Mouse (Mus musculus) lung, adult 18-20 months (tissue): ENCODE measurements around the gene Baz1b.

Source experiments
- DNase-seq, 2 experiments: peaks; one replicate each; pipeline ENCODE4 v3.0.0; 2022; ENCODE audit warnings: mixed read lengths in 2 of 2

The Baz1b gene

DNA sequence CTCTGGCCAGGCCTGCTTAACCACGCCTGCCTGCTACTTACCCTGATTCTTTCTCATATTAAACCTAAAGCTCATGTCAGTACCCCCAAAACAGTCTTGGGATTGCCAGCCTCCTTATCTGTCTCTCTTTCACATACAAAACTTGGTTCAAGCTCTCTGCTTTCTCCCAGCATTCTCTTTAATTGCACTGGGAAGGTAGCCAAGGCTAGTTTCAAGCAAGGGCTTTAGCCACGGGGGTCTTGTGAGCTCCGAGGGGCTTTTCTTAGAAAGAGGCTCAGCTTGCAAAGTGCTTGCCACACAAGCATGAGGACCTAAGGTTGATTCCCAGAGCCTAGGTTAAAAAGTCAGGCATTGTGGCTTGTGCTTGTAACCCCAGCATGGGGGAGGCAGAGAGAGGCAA lies 98.1 kb downstream of the Baz1b start:
- no peak for DNase-seq

DNA sequence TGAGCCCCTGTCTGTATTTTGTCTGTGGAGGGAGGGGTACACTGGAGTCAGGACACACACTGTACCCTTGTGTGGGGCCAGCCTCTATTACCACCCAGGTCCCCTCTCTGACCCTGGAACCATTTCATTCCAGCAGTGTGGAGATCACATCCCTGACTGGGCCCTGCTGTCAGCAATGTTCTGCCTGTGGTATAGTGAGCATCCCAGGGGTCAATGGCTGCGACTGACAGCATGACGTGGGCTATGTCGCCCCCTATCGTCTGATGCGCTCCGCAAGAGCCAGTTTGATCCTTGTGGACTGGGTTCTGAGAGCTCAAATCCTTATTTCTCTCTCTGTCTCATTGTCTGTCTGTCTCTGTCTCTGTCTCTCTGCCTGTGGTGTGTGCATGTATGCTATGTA lies 99.1 kb downstream of the Baz1b start:
- peak; percentile 50 to 59 for DNase-seq

DNA sequence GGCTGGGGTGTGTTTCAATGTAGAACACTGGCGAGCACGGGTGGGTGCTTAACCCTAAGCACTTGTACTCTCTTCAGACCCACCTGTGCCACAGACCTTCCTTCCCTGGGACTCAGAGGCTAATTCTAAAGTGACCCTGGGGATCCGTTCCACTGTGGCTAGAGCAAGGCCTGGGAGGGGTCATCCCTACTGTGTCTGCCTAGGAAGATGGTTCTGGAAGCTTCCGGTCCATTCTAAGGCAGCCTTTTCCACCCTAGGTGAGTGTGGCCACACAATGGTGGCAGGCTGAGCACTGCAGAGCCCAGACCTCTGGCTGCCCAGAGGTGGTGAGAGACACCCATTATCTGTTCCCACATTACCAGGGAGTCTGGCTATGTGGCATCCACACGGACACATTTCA lies 99.9 kb downstream of the Baz1b start:
- DNase-seq: no peak

DNA sequence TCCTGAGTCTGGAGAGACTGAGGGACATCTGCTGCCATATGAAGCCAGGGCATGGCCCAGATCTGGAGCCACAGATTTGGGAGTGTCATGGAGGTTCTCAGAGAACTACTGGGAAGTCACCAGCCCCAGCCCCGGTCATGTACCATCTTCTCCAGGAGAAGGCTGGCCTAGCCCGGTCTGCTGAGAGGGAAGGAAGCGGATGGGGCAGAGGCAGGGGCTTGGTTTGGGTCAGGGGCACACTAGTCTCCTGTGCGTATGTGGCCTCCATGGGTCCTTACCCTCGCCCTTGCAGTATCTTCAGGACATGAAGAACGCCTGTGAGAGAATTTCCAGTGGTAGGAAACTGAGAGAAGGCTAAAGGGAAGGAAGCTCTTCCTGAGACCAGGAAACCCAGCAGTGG lies 103.6 kb downstream of the Baz1b start:
- no peak for DNase-seq

DNA sequence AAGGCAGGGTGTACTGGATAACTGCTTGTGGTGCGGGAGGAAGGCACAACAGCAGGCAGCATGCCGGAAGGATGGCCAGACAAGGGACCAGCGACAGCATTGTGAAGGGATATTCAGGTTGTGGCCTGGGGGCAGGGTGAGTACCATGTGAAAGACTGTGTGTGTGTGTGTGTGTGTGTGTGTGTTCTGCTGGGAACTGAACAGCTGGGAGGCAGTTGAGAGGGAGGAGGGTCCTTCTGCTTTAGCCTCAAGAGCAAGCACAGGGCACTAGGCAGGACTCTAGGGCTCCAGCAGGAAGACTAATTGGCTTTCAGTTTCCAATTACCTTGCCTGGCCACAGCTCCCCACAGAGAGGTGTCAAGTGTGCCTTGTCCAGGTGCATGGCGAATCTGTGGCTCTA lies 104.1 kb downstream of the Baz1b start:
- DNase-seq: no peak

DNA sequence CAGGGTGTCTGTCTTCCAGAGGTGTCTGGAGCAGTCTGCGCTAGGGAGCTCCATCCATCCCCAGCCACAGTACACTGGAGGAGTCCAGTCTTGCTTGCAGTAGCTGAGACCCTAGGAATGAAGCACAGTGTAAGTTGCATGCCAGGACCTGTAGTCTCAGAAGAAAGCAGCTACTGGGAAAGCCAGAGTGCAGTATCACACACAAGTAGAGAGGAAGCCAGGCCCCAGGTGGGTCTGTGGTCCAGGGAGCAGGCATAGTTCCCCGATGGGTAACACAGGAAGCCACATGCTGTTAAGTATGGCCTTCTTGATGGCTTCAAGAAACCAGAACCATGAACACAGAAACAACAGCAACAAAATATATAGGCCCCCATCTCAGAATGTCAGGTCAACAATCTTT lies 104.9 kb downstream of the Baz1b start:
- DNase-seq: no peak
